Mouse (Mus musculus) MEL-GATA-1-ER (cell line): ENCODE data around the gene Gm7075.
"Not testable (repeated sequence)": the region's sequence is repeated elsewhere in the genome, so short reads cannot be mapped to it uniquely, and the experiment has no call there.

Experiments
- DNase-seq: peaks from one replicate; pipeline ENCODE4 v3.0.0-alpha.2; 2012; ENCODE audit warnings: low read depth; ENCODE audit errors: extremely low read depth

The Gm7075 gene

GRCm38 (mm10) chr10:63422736-63422992 is 1.1 kb upstream of the Gm7075 start:
- DNase-seq, result peak; percentile 43

GRCm38 (mm10) chr10:63417061-63417460 is 4.5 kb downstream of the Gm7075 start:
- DNase-seq, result no peak

DNA sequence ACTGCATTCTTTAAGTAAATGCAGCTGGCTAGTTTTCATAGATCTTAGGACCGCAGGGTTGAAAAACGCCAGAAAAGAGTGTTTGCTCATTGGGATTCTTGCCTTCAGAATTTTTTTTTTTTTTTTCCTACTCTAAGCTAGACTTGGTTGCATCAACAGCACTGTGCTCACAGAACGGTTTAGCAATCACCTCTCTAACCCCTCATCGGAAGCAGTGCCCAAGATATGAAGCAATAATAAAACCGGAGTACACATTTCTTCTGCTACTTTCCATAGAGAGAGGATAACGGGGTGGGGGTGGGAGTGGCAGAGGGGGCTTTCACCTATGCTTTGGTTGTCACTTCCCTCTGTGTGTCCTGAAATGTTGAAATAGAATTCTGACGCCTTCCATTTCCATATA is 5.7 kb downstream of the Gm7075 start:
- no peak for DNase-seq

DNA sequence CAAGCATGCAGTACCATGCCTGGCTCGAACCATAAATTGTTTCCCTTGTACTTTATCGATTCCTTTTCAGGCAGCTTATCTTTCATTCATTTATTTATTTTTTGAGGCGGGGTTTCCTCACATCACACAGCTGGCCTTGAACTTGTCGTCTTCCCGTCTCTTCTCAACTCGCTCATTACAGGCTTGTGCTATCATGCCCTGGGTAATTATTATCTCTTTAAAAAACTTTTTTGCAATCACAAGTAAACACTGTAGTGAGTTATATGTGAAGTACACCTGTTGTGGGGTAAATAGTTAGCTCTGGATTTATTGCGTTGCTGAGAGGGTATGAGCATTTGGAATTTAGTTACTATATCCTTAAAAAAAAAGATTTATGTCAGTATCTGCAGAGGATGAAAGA is 6.3 kb downstream of the Gm7075 start:
- DNase-seq, result no peak

GRCm38 (mm10) chr10:63412756-63413155 is 8.8 kb downstream of the Gm7075 start:
- no peak for DNase-seq

GRCm38 (mm10) chr10:63411674-63412073 is 9.9 kb downstream of the Gm7075 start:
- DNase-seq, result peak; percentile 61

- no peak for DNase-seq
Measured at GRCm38 (mm10) chr10:63410162-63410956, 11.2 kb downstream of the Gm7075 start.

GRCm38 (mm10) chr10:63403636-63404035 is 18.0 kb downstream of the Gm7075 start:
- no peak for DNase-seq

- no peak for DNase-seq
Measured at GRCm38 (mm10) chr10:63402731-63403504, 18.7 kb downstream of the Gm7075 start.

GRCm38 (mm10) chr10:63396963-63397362 is 24.6 kb downstream of the Gm7075 start:
- DNase-seq, result no peak

- no peak for DNase-seq
Measured at GRCm38 (mm10) chr10:63388948-63389347, 32.6 kb downstream of the Gm7075 start.

DNA sequence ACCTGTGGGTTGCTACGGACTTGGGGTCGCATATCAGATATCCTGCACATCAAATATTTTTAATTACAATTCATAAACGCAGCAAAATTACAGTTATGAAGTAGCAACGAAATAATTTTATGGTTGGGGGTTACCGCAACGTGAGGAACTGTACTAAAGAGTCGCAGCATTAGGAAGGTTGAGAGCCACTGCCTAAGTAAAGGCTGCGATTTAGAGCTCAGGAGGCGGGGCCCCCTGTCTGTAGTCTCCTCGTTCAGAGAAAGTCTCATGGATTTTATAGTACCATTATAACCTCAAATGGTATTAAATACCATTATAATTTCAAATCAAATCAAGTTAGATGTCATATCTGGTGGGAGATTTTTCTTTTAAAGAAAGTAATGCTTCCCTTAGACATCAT is 34.6 kb downstream of the Gm7075 start:
- DNase-seq, result peak; percentile 33

DNA sequence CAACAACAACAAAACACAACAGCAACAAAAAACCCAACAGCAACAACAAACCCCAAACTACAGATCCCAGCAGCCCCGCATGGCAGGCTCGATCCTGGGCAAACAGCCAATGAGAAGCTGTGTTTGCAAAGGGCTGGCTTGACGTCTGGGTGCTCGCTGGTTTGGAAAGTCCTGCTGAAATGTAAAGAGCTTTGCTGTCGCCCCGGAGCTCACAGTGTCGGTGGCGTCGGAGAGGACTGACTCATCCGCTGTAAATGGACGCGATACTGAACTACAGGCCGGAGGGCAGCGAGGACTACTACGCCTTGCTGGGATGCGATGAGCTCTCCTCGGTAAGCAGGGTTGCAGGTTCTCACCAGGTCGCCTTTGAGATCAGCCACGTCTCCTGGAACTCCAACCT is 35.1 kb downstream of the Gm7075 start:
- DNase-seq, result peak; percentile 88

GRCm38 (mm10) chr10:63385897-63386296 is 35.7 kb downstream of the Gm7075 start:
- not testable (repeated sequence) for DNase-seq

GRCm38 (mm10) chr10:63382372-63383279 is 39.0 kb downstream of the Gm7075 start, which contains the start of gene Dnajc12:
Gene Dnajc12 (plus strand): TSS chr10:63382443.
- DNase-seq, result peak; percentile 97

DNA sequence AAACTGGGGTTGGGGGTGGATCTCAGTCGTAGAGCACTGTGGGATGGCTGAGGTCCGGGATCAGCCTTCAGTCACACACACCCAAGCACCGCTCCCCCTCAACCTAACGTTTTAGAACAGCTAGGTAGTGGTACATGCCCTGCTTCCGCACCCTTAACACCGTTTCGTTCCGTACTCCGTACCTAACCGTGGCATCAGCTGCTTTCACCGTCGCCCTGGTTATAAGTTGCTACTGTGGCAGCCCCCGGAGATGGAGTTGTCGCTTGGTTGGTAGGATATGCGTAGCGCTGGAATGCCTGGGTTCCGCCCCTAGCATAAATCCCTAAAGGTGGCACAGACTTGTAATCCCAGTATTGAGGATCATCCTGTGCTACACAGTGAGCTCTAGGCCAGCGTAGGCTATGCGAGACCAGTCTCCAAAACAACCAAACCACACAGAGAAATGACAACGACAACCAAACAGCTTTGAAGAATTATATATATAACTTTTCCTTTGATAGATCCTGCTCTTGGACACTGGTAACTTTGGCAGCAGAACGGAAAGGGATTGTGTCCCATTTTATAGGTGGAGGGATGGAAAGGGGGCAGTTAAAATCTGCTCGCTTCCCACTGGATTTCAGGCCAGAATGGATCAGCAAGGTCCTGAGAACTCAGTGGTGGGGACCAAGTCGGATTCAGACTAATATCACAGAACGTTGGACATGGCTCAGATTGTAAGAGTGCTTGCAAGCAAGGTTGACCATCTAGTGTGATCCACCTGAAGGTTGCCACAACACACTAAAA is 39.9 kb downstream of the Gm7075 start, which contains the start of gene Sirt1:
Sirt1 (minus strand) TSS at position 207 of the 783 bp plus-strand sequence.
- no peak for DNase-seq

GRCm38 (mm10) chr10:63378948-63379680 is 42.5 kb downstream of the Gm7075 start:
- no peak for DNase-seq

GRCm38 (mm10) chr10:63377468-63377867 is 44.1 kb downstream of the Gm7075 start:
- peak; percentile 68 for DNase-seq

GRCm38 (mm10) chr10:63376303-63376702 is 45.3 kb downstream of the Gm7075 start:
- DNase-seq, result no peak
